Mouse (Mus musculus): ENCODE results near the gene Cisd3. TPM values are rescaled to one million over a fixed set of nuclear protein-coding genes. Genes with fewer than 3 reads are reported as not detected.
"Not testable (repeated sequence)": the region's sequence is repeated elsewhere in the genome, so short reads cannot be mapped to it uniquely, and the experiment has no call there.

Cisd3 gene
- polyA plus RNA-seq, 1 experiment from 2014 or later = 23.8 TPM

- no peak for ATAC-seq (ENCODE audit: low FRiP score)
Measured at GRCm38 (mm10) chr11:97723709-97724108, 38.1 kb downstream of the Cisd3 start.

GRCm38 (mm10) chr11:97728311-97728710, 42.7 kb downstream of the Cisd3 start:
- Histone ChIP-seq H3K36me3 (peaks cover 92% of the 10 kb centered on the region), H3K4me2 (no peak overlapping the region), H3K4me3 (no peak overlapping the region), H3K27me3 (no peaks in the 10 kb centered on the region), H3K9ac (no peak overlapping the region), H3K9me3 (no peaks in the 10 kb centered on the region), H3K27ac (no peak overlapping the region), H3K4me1 (replicated peaks) (no peaks in the 10 kb centered on the region)
- ATAC-seq (ENCODE audit: low FRiP score) = no peak
- WGBS = 89% methylated on average over 7 of the region's 7 CpGs

More at GRCm38 (mm10) chr11:97723709-97724108, 38.1 kb downstream of the Cisd3 start:
- Histone ChIP-seq H3K4me3 (no peak overlapping the region), H3K36me3 (peaks cover 100% of the 10 kb centered on the region), H3K9ac (no peak overlapping the region), H3K9me3 (peaks cover 5% of the 10 kb centered on the region; the same call in 1 of the 2 replicates), H3K4me1 (replicated peaks) (no peaks in the 10 kb centered on the region), H3K4me2 (no peak overlapping the region), H3K27me3 (no peaks in the 10 kb centered on the region), H3K27ac (no peak overlapping the region)
- 84% methylated on average over 7 of the region's 7 CpGs for WGBS

DNA sequence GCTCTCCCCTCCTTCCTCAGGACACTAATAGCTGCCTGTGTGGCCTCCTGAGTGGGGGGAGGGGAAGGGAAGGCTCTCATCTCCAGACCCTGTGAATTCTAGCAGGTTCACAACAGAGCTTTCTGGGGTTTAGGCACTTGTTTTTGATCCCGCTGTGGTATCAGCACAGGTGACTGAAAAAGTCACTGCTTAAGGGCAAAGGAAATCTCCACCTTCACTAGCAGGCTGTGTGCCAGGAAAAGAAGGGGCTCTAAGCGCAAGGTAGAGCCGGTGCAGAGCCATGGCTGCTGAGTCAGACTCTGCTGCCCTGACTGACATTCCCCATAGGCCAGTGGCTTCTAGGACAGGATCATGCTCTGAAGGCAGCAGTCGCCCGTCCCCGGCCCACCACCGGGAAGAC, 43.1 kb downstream of the Cisd3 start:
- Histone ChIP-seq H3K27ac (no peak overlapping the region), H3K9me3 (no peaks in the 10 kb centered on the region), H3K4me2 (no peak overlapping the region), H3K27me3 (no peaks in the 10 kb centered on the region), H3K4me1 (replicated peaks) (peaks cover 4% of the 10 kb centered on the region; the same call in 1 of the 2 replicates), H3K36me3 (peaks cover 88% of the 10 kb centered on the region), H3K9ac (no peak overlapping the region), H3K4me3 (no peak overlapping the region)
- WGBS = 85% methylated on average over 7 of the region's 7 CpGs
- no peak for ATAC-seq (ENCODE audit: low FRiP score)

DNA sequence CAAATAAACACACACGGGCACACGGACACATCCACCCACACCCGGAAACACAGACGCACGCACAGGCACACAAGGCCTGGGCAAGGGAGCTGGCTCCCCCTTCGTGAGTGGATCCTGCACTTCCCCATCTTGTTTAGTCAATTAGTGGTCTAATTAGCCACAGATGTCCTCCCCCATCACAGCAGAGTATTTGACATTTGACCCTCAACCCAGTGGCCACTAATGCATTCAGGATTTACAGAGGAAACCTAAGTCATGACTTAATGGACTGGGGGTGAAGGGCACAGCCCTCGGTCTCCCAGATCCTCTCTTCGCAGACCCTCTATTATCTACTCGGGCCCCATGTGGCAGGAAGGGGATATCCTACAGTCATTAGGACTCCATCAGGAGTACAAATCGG, 48.1 kb downstream of the Cisd3 start:
- no peak overlapping the region for H3K9ac ChIP-seq
- H3K36me3 ChIP-seq = peaks cover 38% of the 10 kb centered on the region
- H3K4me2 ChIP-seq = no peak overlapping the region
- no peak overlapping the region for H3K27ac ChIP-seq
- 55% methylated on average over 10 of the region's 10 CpGs for WGBS
- no peak overlapping the region for H3K4me3 ChIP-seq
- peaks cover 9% of the 10 kb centered on the region; the same call in 1 of the 2 replicates for H3K4me1 ChIP-seq (replicated peaks)
- no peak for ATAC-seq (ENCODE audit: low FRiP score)
- H3K9me3 ChIP-seq = no peaks in the 10 kb centered on the region
- no peaks in the 10 kb centered on the region for H3K27me3 ChIP-seq

GRCm38 (mm10) chr11:97734810-97735209, 49.2 kb downstream of the Cisd3 start:
- H3K9me3 ChIP-seq; H3K4me1 ChIP-seq (replicated peaks); ATAC-seq (ENCODE audit: low FRiP score); H3K9ac ChIP-seq; H3K27ac ChIP-seq; H3K4me2 ChIP-seq; H3K27me3 ChIP-seq; H3K4me3 ChIP-seq: not testable (repeated sequence)
- peaks cover 30% of the 10 kb centered on the region for H3K36me3 ChIP-seq
- WGBS = 93% methylated on average over 5 of the region's 5 CpGs

DNA sequence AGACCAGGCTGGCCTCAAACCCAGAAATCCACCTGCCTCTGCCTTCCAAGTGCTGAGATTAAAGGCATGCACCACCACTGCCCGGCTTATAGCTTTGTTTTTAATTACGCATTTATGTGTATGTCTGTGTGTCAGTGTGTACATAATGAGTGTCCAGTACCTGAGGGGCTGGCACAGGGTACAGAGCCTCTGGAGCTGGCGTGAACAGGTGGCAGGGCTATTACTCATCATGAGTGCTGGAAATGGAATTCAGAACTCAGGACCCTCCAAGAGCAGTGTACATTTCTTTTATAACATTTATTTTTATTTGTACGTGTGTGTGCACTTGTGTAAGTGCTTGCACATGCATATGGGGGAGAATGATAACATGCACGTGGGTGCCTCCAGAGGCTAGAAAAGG, 51.0 kb downstream of the Cisd3 start:
- Histone ChIP-seq H3K4me2 (no peak overlapping the region), H3K9ac (no peak overlapping the region), H3K4me3 (no peak overlapping the region), H3K27me3 (no peaks in the 10 kb centered on the region), H3K36me3 (peaks cover 15% of the 10 kb centered on the region), H3K4me1 (replicated peaks) (peaks cover 24% of the 10 kb centered on the region), H3K27ac (no peak overlapping the region), H3K9me3 (no peaks in the 10 kb centered on the region)
- WGBS = 90% methylated on average over 5 of the region's 5 CpGs
- ATAC-seq (ENCODE audit: low FRiP score) = no peak

- no peak for ATAC-seq (ENCODE audit: low FRiP score)
- Histone ChIP-seq H3K27me3 (no peaks in the 10 kb centered on the region), H3K27ac (no peak overlapping the region), H3K4me2 (no peak overlapping the region), H3K36me3 (peaks cover 5% of the 10 kb centered on the region), H3K9ac (no peak overlapping the region), H3K4me1 (replicated peaks) (peaks cover 33% of the 10 kb centered on the region), H3K9me3 (no peaks in the 10 kb centered on the region), H3K4me3 (no peak overlapping the region)
- WGBS = 77% methylated on average over 4 of the region's 4 CpGs
Measured at GRCm38 (mm10) chr11:97737600-97737999, 52.0 kb downstream of the Cisd3 start.

Small RNA genes within 50 kb of the gene (microRNA-seq; reads per million reads assigned to microRNA genes)
- gene Gm24158 (not detected), gene Mir6927 (not detected)

Other genes starting within 250 kb of the Cisd3 start
- gene 4933428G20Rik, start 185.5 kb upstream of the Cisd3 start, polyA plus RNA-seq (2015; fragmentation: Nextera tagmentation; extraction: Ambion mirVana) = 0.96 and 1.2 TPM in 2 replicates
- gene Srcin1, start 109.6 kb upstream of the Cisd3 start, polyA plus RNA-seq (2015; fragmentation: Nextera tagmentation; extraction: Ambion mirVana) = 6.0 and 7.0 TPM in 2 replicates
- 2.3 and 3.0 TPM in 2 replicates for gene Epop, start 56.1 kb upstream of the Cisd3 start, polyA plus RNA-seq (2015; fragmentation: Nextera tagmentation; extraction: Ambion mirVana)
- 3.4 and 4.1 TPM in 2 replicates for gene Mllt6, start 22.4 kb upstream of the Cisd3 start, polyA plus RNA-seq (2015; fragmentation: Nextera tagmentation; extraction: Ambion mirVana)
- 26.2 and 26.3 TPM in 2 replicates for gene Pcgf2, start 14.7 kb downstream of the Cisd3 start, polyA plus RNA-seq (2015; fragmentation: Nextera tagmentation; extraction: Ambion mirVana)
- 476 and 483 TPM in 2 replicates for gene Psmb3, start 17.6 kb downstream of the Cisd3 start, polyA plus RNA-seq (2015; fragmentation: Nextera tagmentation; extraction: Ambion mirVana)
- gene Pip4k2b, start 58.9 kb downstream of the Cisd3 start, polyA plus RNA-seq (2015; fragmentation: Nextera tagmentation; extraction: Ambion mirVana) = 4.3 and 4.7 TPM in 2 replicates
- 17.6 and 18.3 TPM in 2 replicates for gene Cwc25, start 80.7 kb downstream of the Cisd3 start, polyA plus RNA-seq (2015; fragmentation: Nextera tagmentation; extraction: Ambion mirVana)
- gene 1700001P01Rik, start 90.1 kb downstream of the Cisd3 start, polyA plus RNA-seq (2015; fragmentation: Nextera tagmentation; extraction: Ambion mirVana) = 0.68 and 0.79 TPM in 2 replicates
- gene Rpl23, start 96.6 kb downstream of the Cisd3 start, polyA plus RNA-seq (2015; fragmentation: Nextera tagmentation; extraction: Ambion mirVana) = 369 and 380 TPM in 2 replicates
- gene Lasp1, start 113.2 kb downstream of the Cisd3 start, polyA plus RNA-seq (2015; fragmentation: Nextera tagmentation; extraction: Ambion mirVana) = 131 and 137 TPM in 2 replicates
- gene B230217C12Rik, start 155.0 kb downstream of the Cisd3 start, polyA plus RNA-seq (2015; fragmentation: Nextera tagmentation; extraction: Ambion mirVana) = 28.9 and 29.2 TPM in 2 replicates
- 0.52 and 0.71 TPM in 2 replicates for gene Fbxo47, start 198.3 kb downstream of the Cisd3 start, polyA plus RNA-seq (2015; fragmentation: Nextera tagmentation; extraction: Ambion mirVana)